Mouse (Mus musculus): ENCODE results near the gene Zbtb48.

Zbtb48 gene

GRCm38 (mm10) chr4:152027524-152027923, at the start of gene Zbtb48:
Gene Zbtb48 (minus strand): TSS chr4:152027671.
- Histone ChIP-seq H3K4me1 (replicated peaks; ENCODE audit: low read depth, low read length) (peaks cover 80% of the 10 kb centered on the region), H3K27me3 (ENCODE audit: insufficient read depth, low read length) (peaks cover 12% of the 10 kb centered on the region), H3K9me3 (ENCODE audit: low read length) (no peaks in the 10 kb centered on the region), H3K36me3 (ENCODE audit: insufficient read depth, low read length) (peaks cover 46% of the 10 kb centered on the region), H3K4me3 (replicated peaks; ENCODE audit: low read length) (peak within 1 kb of the TSS; percentile 96)
- no peak for TF ChIP-seq POU5F1 (IDR thresholded peaks at IDR 0.05; ENCODE audit: borderline replicate concordance, low read length)
- TF ChIP-seq NANOG (IDR thresholded peaks at IDR 0.05; ENCODE audit: borderline replicate concordance, low read length), result no peak
- TF ChIP-seq CTCF (conservative IDR thresholded peaks at IDR 0.05; ENCODE audit: low read length), result no peak

- H3K27me3 ChIP-seq (ENCODE audit: insufficient read depth, low read length), result peaks cover 20% of the 10 kb centered on the region
- H3K4me3 ChIP-seq (replicated peaks; ENCODE audit: low read length), result no peak overlapping the region
- no peaks in the 10 kb centered on the region for H3K9me3 ChIP-seq (ENCODE audit: low read length)
- H3K36me3 ChIP-seq (ENCODE audit: insufficient read depth, low read length), result no peaks in the 10 kb centered on the region
- H3K4me1 ChIP-seq (replicated peaks; ENCODE audit: low read depth, low read length), result peaks cover 36% of the 10 kb centered on the region
- no peak for TF ChIP-seq POU5F1 (IDR thresholded peaks at IDR 0.05; ENCODE audit: borderline replicate concordance, low read length)
- TF ChIP-seq NANOG (IDR thresholded peaks at IDR 0.05; ENCODE audit: borderline replicate concordance, low read length), result no peak
- no peak for TF ChIP-seq CTCF (conservative IDR thresholded peaks at IDR 0.05; ENCODE audit: low read length)
Observed at GRCm38 (mm10) chr4:152077191-152077590, 49.7 kb upstream of the Zbtb48 start.

- Histone ChIP-seq H3K27me3 (ENCODE audit: insufficient read depth, low read length) (peaks cover 20% of the 10 kb centered on the region), H3K9me3 (ENCODE audit: low read length) (no peaks in the 10 kb centered on the region), H3K4me1 (replicated peaks; ENCODE audit: low read depth, low read length) (peaks cover 41% of the 10 kb centered on the region), H3K36me3 (ENCODE audit: insufficient read depth, low read length) (no peaks in the 10 kb centered on the region), H3K4me3 (replicated peaks; ENCODE audit: low read length) (no peak overlapping the region)
- peak; percentile 28 for TF ChIP-seq CTCF (conservative IDR thresholded peaks at IDR 0.05; ENCODE audit: low read length)
- no peak for TF ChIP-seq NANOG (IDR thresholded peaks at IDR 0.05; ENCODE audit: borderline replicate concordance, low read length)
Observed at GRCm38 (mm10) chr4:152074548-152074947, 47.1 kb upstream of the Zbtb48 start.

- Histone ChIP-seq H3K9me3 (ENCODE audit: low read length) (no peaks in the 10 kb centered on the region), H3K4me1 (replicated peaks; ENCODE audit: low read depth, low read length) (peaks cover 40% of the 10 kb centered on the region), H3K27me3 (ENCODE audit: insufficient read depth, low read length) (peaks cover 20% of the 10 kb centered on the region), H3K36me3 (ENCODE audit: insufficient read depth, low read length) (no peaks in the 10 kb centered on the region), H3K4me3 (replicated peaks; ENCODE audit: low read length) (no peak overlapping the region)
- TF ChIP-seq POU5F1 (IDR thresholded peaks at IDR 0.05; ENCODE audit: borderline replicate concordance, low read length) (no peak), CTCF (conservative IDR thresholded peaks at IDR 0.05; ENCODE audit: low read length) (no peak), NANOG (IDR thresholded peaks at IDR 0.05; ENCODE audit: borderline replicate concordance, low read length) (no peak)
Observed at GRCm38 (mm10) chr4:152073715-152074114, 46.2 kb upstream of the Zbtb48 start.

- TF ChIP-seq POU5F1 (IDR thresholded peaks at IDR 0.05; ENCODE audit: borderline replicate concordance, low read length) (no peak), NANOG (IDR thresholded peaks at IDR 0.05; ENCODE audit: borderline replicate concordance, low read length) (no peak), CTCF (conservative IDR thresholded peaks at IDR 0.05; ENCODE audit: low read length) (no peak)
Observed at GRCm38 (mm10) chr4:152072655-152073054, 45.2 kb upstream of the Zbtb48 start.

GRCm38 (mm10) chr4:152072121-152072601, 44.7 kb upstream of the Zbtb48 start, which contains the start of gene Plekhg5:
Gene Plekhg5 (plus strand): TSS chr4:152072498.
- Histone ChIP-seq H3K36me3 (ENCODE audit: insufficient read depth, low read length) (no peaks in the 10 kb centered on the region), H3K4me3 (replicated peaks; ENCODE audit: low read length) (0 out of 2 replicates have a peak within 1 kb of the TSS, but pooled peaks have one; percentile 7), H3K4me1 (replicated peaks; ENCODE audit: low read depth, low read length) (peaks cover 37% of the 10 kb centered on the region), H3K27me3 (ENCODE audit: insufficient read depth, low read length) (peaks cover 18% of the 10 kb centered on the region), H3K9me3 (ENCODE audit: low read length) (no peaks in the 10 kb centered on the region)
- TF ChIP-seq CTCF (conservative IDR thresholded peaks at IDR 0.05; ENCODE audit: low read length) (no peak), POU5F1 (IDR thresholded peaks at IDR 0.05; ENCODE audit: borderline replicate concordance, low read length) (no peak), NANOG (IDR thresholded peaks at IDR 0.05; ENCODE audit: borderline replicate concordance, low read length) (no peak)

More at GRCm38 (mm10) chr4:152072655-152073054, 45.2 kb upstream of the Zbtb48 start:
- H3K4me3 ChIP-seq (replicated peaks; ENCODE audit: low read length), result 0 out of 2 replicates have a peak overlapping the region, but pooled peaks have one; percentile 7
- no peaks in the 10 kb centered on the region for H3K9me3 ChIP-seq (ENCODE audit: low read length)
- peaks cover 40% of the 10 kb centered on the region for H3K4me1 ChIP-seq (replicated peaks; ENCODE audit: low read depth, low read length)
- peaks cover 20% of the 10 kb centered on the region for H3K27me3 ChIP-seq (ENCODE audit: insufficient read depth, low read length)
- no peaks in the 10 kb centered on the region for H3K36me3 ChIP-seq (ENCODE audit: insufficient read depth, low read length)

GRCm38 (mm10) chr4:152070494-152071396, 43.3 kb upstream of the Zbtb48 start:
- Histone ChIP-seq H3K36me3 (ENCODE audit: insufficient read depth, low read length) (no peaks in the 10 kb centered on the region), H3K4me1 (replicated peaks; ENCODE audit: low read depth, low read length) (peaks cover 34% of the 10 kb centered on the region), H3K4me3 (replicated peaks; ENCODE audit: low read length) (no peak overlapping the region), H3K9me3 (ENCODE audit: low read length) (no peaks in the 10 kb centered on the region), H3K27me3 (ENCODE audit: insufficient read depth, low read length) (peaks cover 11% of the 10 kb centered on the region; the same call in 1 of the 2 replicates)
- TF ChIP-seq POU5F1 (IDR thresholded peaks at IDR 0.05; ENCODE audit: borderline replicate concordance, low read length) (no peak), CTCF (conservative IDR thresholded peaks at IDR 0.05; ENCODE audit: low read length) (no peak), NANOG (IDR thresholded peaks at IDR 0.05; ENCODE audit: borderline replicate concordance, low read length) (no peak)

GRCm38 (mm10) chr4:152069245-152069644, 41.8 kb upstream of the Zbtb48 start:
- Histone ChIP-seq H3K4me3 (replicated peaks; ENCODE audit: low read length) (no peak overlapping the region), H3K36me3 (ENCODE audit: insufficient read depth, low read length) (no peaks in the 10 kb centered on the region), H3K9me3 (ENCODE audit: low read length) (no peaks in the 10 kb centered on the region), H3K4me1 (replicated peaks; ENCODE audit: low read depth, low read length) (peaks cover 37% of the 10 kb centered on the region), H3K27me3 (ENCODE audit: insufficient read depth, low read length) (peaks cover 8% of the 10 kb centered on the region; the same call in 1 of the 2 replicates)
- TF ChIP-seq CTCF (conservative IDR thresholded peaks at IDR 0.05; ENCODE audit: low read length), result no peak
- TF ChIP-seq POU5F1 (IDR thresholded peaks at IDR 0.05; ENCODE audit: borderline replicate concordance, low read length), result no peak
- TF ChIP-seq NANOG (IDR thresholded peaks at IDR 0.05; ENCODE audit: borderline replicate concordance, low read length), result no peak
